Mouse (Mus musculus): ENCODE measurements around the gene Actr5.

DNA sequence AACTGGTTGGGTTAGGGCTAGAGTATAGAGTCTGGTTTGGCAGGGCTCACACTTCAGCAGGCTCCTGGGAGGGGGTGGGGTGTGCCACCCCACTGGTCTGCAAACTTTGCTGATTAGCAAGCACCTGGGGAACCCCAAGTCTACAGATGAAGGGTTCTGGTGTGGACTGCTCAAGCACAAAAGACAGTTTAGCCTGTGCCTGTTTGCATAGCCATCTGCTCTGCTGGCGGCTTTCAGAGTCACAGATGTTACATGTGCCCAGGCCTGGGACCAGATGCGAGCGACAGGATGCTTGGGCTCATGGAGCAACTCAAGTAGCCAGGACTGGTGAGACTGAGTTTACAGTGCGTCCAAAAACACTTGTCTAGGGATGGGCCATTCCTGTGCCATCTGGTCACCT lies 48.8 kb downstream of the Actr5 start:
- no peak for TF ChIP-seq POLR2A (IDR thresholded peaks at IDR 0.05; ENCODE audit: insufficient read depth, low read depth, low read length)
- no peak for TF ChIP-seq CTCF (IDR thresholded peaks at IDR 0.05; ENCODE audit: insufficient read depth, low read depth, low read length)

Measured in olfactory bulb, adult 2 months (tissue).